Mouse (Mus musculus) midbrain, embryonic 13.5 days (tissue): Measurements from ENCODE around the gene Pak1ip1. TPM values are rescaled to one million over a fixed set of nuclear protein-coding genes. Genes with fewer than 3 reads are reported as not detected.

Source experiments
- ATAC-seq: fragments of 200-750 bp; cut with Nextera tagmentation; 2 replicates; pipeline ENCODE4 v1.8.0; 2017; ENCODE audit warnings: mild to moderate bottlenecking, moderate TSS enrichment, moderate library complexity
- H3K27ac ChIP-seq: fragments of 300-500 bp; sonication (generic); 2 replicates; pipeline ENCODE4 v1.5.1; 2015; ENCODE audit warnings: inconsistent platforms, mild to moderate bottlenecking, moderate library complexity
- H3K27me3 ChIP-seq: fragments of 300-500 bp; sonication (generic); 2 replicates; pipeline ENCODE4 v1.6.1; 2015; ENCODE audit warnings: mild to moderate bottlenecking, inconsistent platforms
- H3K36me3 ChIP-seq: fragments of 300-500 bp; sonication (generic); 2 replicates; pipeline ENCODE4 v1.6.1; 2015; ENCODE audit warnings: mild to moderate bottlenecking, inconsistent platforms
- H3K4me1 ChIP-seq: fragments of 300-500 bp; sonication (generic); replicated peaks from 2 replicates; pipeline ENCODE4 v1.6.1; 2015; ENCODE audit warnings: inconsistent platforms
- H3K4me2 ChIP-seq: fragments of 300-500 bp; sonication (generic); replicated peaks from 2 replicates; pipeline ENCODE4 v1.6.1; 2015; ENCODE audit warnings: moderate library complexity, mild to moderate bottlenecking, inconsistent platforms
- H3K4me3 ChIP-seq: fragments of 300-500 bp; sonication (generic); replicated peaks from 2 replicates; pipeline ENCODE4 v1.5.1; 2015; ENCODE audit warnings: mild to moderate bottlenecking, inconsistent platforms
- H3K9ac ChIP-seq: fragments of 300-500 bp; sonication (generic); replicated peaks from 2 replicates; pipeline ENCODE4 v1.6.1; 2015; ENCODE audit warnings: mild to moderate bottlenecking, inconsistent platforms
- H3K9me3 ChIP-seq: fragments of 300-500 bp; sonication (generic); 2 replicates; pipeline ENCODE4 v1.6.1; 2016; ENCODE audit warnings: mild to moderate bottlenecking, inconsistent platforms
- WGBS: fragments of 180-500 bp; shearing (Covaris S2); methylation state at CpG from one replicate; pipeline ENCODE4 v1.1.7; 2015; 5-methylcytosine and 5-hydroxymethylcytosine counted together
- polyA plus RNA-seq: library from polyadenylated mRNA; unstranded; fragments of >200 nt; fragmentation: Nextera tagmentation; extraction: Ambion mirVana; gene quantifications from 2 replicates; pipeline ENCODE4 v1.2.1, GENCODE M21; 2015

Gene Pak1ip1
- polyA plus RNA-seq: 71.6 and 73.0 TPM in 2 replicates

- no peaks in the 10 kb centered on the region for H3K27me3 ChIP-seq
- WGBS: under 1% methylated on average over 58 of the region's 58 CpGs
- peak within 1 kb of the TSS; percentile 89 for H3K27ac ChIP-seq
- no peaks in the 10 kb centered on the region for H3K9me3 ChIP-seq
- ATAC-seq: peak; percentile 98
- peaks cover 18% of the 10 kb centered on the region for H3K36me3 ChIP-seq
- H3K9ac ChIP-seq: peak within 1 kb of the TSS; percentile 90
- peak within 1 kb of the TSS; percentile 91 for H3K4me2 ChIP-seq
- peak within 1 kb of the TSS; percentile 94 for H3K4me3 ChIP-seq
- peaks cover 22% of the 10 kb centered on the region for H3K4me1 ChIP-seq
Observed at GRCm38 (mm10) chr13:41000926-41001639, at the start of gene Pak1ip1. TSS of gene Pak1ip1 (plus strand) at chr13:41001023.

- Histone ChIP-seq H3K36me3 (no peaks in the 10 kb centered on the region), H3K4me3 (no peak overlapping the region), H3K4me1 (no peaks in the 10 kb centered on the region), H3K27ac (no peak overlapping the region), H3K4me2 (no peak overlapping the region), H3K27me3 (no peaks in the 10 kb centered on the region), H3K9ac (no peak overlapping the region), H3K9me3 (no peaks in the 10 kb centered on the region)
- WGBS: 84% methylated on average over 10 of the region's 10 CpGs
- ATAC-seq: no peak
Observed at GRCm38 (mm10) chr13:40951386-40951976, 49.3 kb upstream of the Pak1ip1 start.

GRCm38 (mm10) chr13:40953231-40953630 lies 47.6 kb upstream of the Pak1ip1 start:
- H3K4me2 ChIP-seq: no peak overlapping the region
- no peaks in the 10 kb centered on the region for H3K9me3 ChIP-seq
- ATAC-seq: no peak
- H3K4me3 ChIP-seq: no peak overlapping the region
- no peaks in the 10 kb centered on the region for H3K4me1 ChIP-seq
- no peak overlapping the region for H3K9ac ChIP-seq
- 86% methylated on average over 6 of the region's 6 CpGs for WGBS
- no peak overlapping the region for H3K27ac ChIP-seq
- H3K36me3 ChIP-seq: no peaks in the 10 kb centered on the region
- H3K27me3 ChIP-seq: no peaks in the 10 kb centered on the region

GRCm38 (mm10) chr13:40955773-40956172 lies 45.0 kb upstream of the Pak1ip1 start:
- WGBS: 90% methylated on average over 7 of the region's 7 CpGs

GRCm38 (mm10) chr13:40967609-40968008 lies 33.2 kb upstream of the Pak1ip1 start:
- no peak overlapping the region for H3K27ac ChIP-seq
- H3K4me1 ChIP-seq: no peaks in the 10 kb centered on the region
- no peaks in the 10 kb centered on the region for H3K9me3 ChIP-seq
- no peak overlapping the region for H3K9ac ChIP-seq
- H3K4me2 ChIP-seq: no peak overlapping the region
- H3K4me3 ChIP-seq: no peak overlapping the region
- ATAC-seq: no peak
- H3K27me3 ChIP-seq: no peaks in the 10 kb centered on the region
- H3K36me3 ChIP-seq: no peaks in the 10 kb centered on the region
- WGBS: 93% methylated on average over 10 of the region's 10 CpGs

More at GRCm38 (mm10) chr13:40955773-40956172, 45.0 kb upstream of the Pak1ip1 start:
- ATAC-seq: no peak
- H3K4me3 ChIP-seq: no peak overlapping the region
- H3K9ac ChIP-seq: no peak overlapping the region
- H3K4me1 ChIP-seq: no peaks in the 10 kb centered on the region
- H3K27ac ChIP-seq: no peak overlapping the region
- no peaks in the 10 kb centered on the region for H3K9me3 ChIP-seq
- no peak overlapping the region for H3K4me2 ChIP-seq
- H3K27me3 ChIP-seq: no peaks in the 10 kb centered on the region
- H3K36me3 ChIP-seq: peaks cover 3% of the 10 kb centered on the region; the same call in 1 of the 2 replicates

- no peak overlapping the region for H3K27ac ChIP-seq
- no peak overlapping the region for H3K9ac ChIP-seq
- no peaks in the 10 kb centered on the region for H3K4me1 ChIP-seq
- ATAC-seq: no peak
- H3K4me3 ChIP-seq: no peak overlapping the region
- 88% methylated on average over 5 of the region's 5 CpGs for WGBS
- no peak overlapping the region for H3K4me2 ChIP-seq
- no peaks in the 10 kb centered on the region for H3K36me3 ChIP-seq
- no peaks in the 10 kb centered on the region for H3K9me3 ChIP-seq
- H3K27me3 ChIP-seq: no peaks in the 10 kb centered on the region
Observed at GRCm38 (mm10) chr13:40968564-40968963, 32.3 kb upstream of the Pak1ip1 start.

- ATAC-seq: no peak
- no peaks in the 10 kb centered on the region for H3K36me3 ChIP-seq
- no peaks in the 10 kb centered on the region for H3K27me3 ChIP-seq
- no peak overlapping the region for H3K4me2 ChIP-seq
- H3K9me3 ChIP-seq: no peaks in the 10 kb centered on the region
- H3K9ac ChIP-seq: no peak overlapping the region
- WGBS: 92% methylated on average over 4 of the region's 4 CpGs
- no peaks in the 10 kb centered on the region for H3K4me1 ChIP-seq
- H3K4me3 ChIP-seq: no peak overlapping the region
- no peak overlapping the region for H3K27ac ChIP-seq
Observed at GRCm38 (mm10) chr13:40969761-40970390, 30.9 kb upstream of the Pak1ip1 start.

GRCm38 (mm10) chr13:40971261-40971660 lies 29.6 kb upstream of the Pak1ip1 start:
- no peak for ATAC-seq
- H3K4me1 ChIP-seq: no peaks in the 10 kb centered on the region
- no peak overlapping the region for H3K4me2 ChIP-seq
- H3K9ac ChIP-seq: no peak overlapping the region
- H3K36me3 ChIP-seq: no peaks in the 10 kb centered on the region
- 95% methylated on average over 5 of the region's 5 CpGs for WGBS
- H3K4me3 ChIP-seq: no peak overlapping the region
- H3K27me3 ChIP-seq: no peaks in the 10 kb centered on the region
- no peak overlapping the region for H3K27ac ChIP-seq
- no peaks in the 10 kb centered on the region for H3K9me3 ChIP-seq

GRCm38 (mm10) chr13:40971831-40972230 lies 29.0 kb upstream of the Pak1ip1 start:
- H3K4me3 ChIP-seq: no peak overlapping the region
- no peaks in the 10 kb centered on the region for H3K9me3 ChIP-seq
- H3K27me3 ChIP-seq: no peaks in the 10 kb centered on the region
- no peak overlapping the region for H3K4me2 ChIP-seq
- no peaks in the 10 kb centered on the region for H3K4me1 ChIP-seq
- H3K27ac ChIP-seq: no peak overlapping the region
- 93% methylated on average over 2 of the region's 2 CpGs for WGBS
- no peak overlapping the region for H3K9ac ChIP-seq
- no peaks in the 10 kb centered on the region for H3K36me3 ChIP-seq
- no peak for ATAC-seq

- H3K4me2 ChIP-seq: no peak overlapping the region
- ATAC-seq: no peak
- no peaks in the 10 kb centered on the region for H3K9me3 ChIP-seq
- H3K36me3 ChIP-seq: no peaks in the 10 kb centered on the region
- H3K4me1 ChIP-seq: no peaks in the 10 kb centered on the region
- WGBS: 81% methylated on average over 5 of the region's 5 CpGs
- H3K27ac ChIP-seq: no peak overlapping the region
- no peaks in the 10 kb centered on the region for H3K27me3 ChIP-seq
- H3K4me3 ChIP-seq: no peak overlapping the region
- H3K9ac ChIP-seq: no peak overlapping the region
Observed at GRCm38 (mm10) chr13:40972976-40973375, 27.8 kb upstream of the Pak1ip1 start.

GRCm38 (mm10) chr13:40977609-40978008 lies 23.2 kb upstream of the Pak1ip1 start:
- Histone ChIP-seq H3K4me1 (no peaks in the 10 kb centered on the region), H3K36me3 (no peaks in the 10 kb centered on the region), H3K4me2 (no peak overlapping the region), H3K27me3 (no peaks in the 10 kb centered on the region), H3K27ac (no peak overlapping the region), H3K9ac (no peak overlapping the region), H3K4me3 (no peak overlapping the region), H3K9me3 (no peaks in the 10 kb centered on the region)
- 13% methylated on average over 7 of the region's 7 CpGs for WGBS
- no peak for ATAC-seq

- WGBS: 89% methylated on average over 4 of the region's 4 CpGs
Observed at GRCm38 (mm10) chr13:40978652-40979051, 22.2 kb upstream of the Pak1ip1 start.

More at GRCm38 (mm10) chr13:40978652-40979051, 22.2 kb upstream of the Pak1ip1 start:
- Histone ChIP-seq H3K36me3 (no peaks in the 10 kb centered on the region), H3K27ac (no peak overlapping the region), H3K9ac (no peak overlapping the region), H3K27me3 (no peaks in the 10 kb centered on the region), H3K4me2 (no peak overlapping the region), H3K4me3 (no peak overlapping the region), H3K9me3 (no peaks in the 10 kb centered on the region), H3K4me1 (no peaks in the 10 kb centered on the region)
- ATAC-seq: no peak
